Mouse (Mus musculus): ENCODE data around the gene Islr2. TPM values are rescaled to one million over a fixed set of nuclear protein-coding genes. Genes with fewer than 3 reads are reported as not detected.

Islr2 gene
- total and polyA plus RNA-seq, 3 experiments = not detected

DNA sequence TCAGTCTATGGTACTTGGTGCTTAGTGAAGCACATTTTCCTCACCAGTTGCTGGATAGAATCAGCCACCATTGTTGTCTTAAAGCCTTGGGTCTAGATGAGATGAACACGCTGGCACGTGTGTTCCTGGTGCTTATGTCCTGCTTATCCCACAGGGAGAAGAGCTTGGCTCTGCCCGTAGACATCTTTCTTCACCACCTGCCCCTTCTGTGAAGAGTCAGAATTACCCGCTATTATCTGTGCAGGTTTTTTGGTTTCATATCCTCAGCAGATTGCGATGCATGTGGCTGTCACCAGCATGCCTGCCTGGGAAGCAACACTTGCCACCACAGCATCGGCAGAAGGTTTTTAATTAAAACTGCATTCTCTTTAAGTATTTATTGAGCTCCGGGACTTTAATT, 1.9 kb upstream of the Islr2 start:
- no peak for DNase-seq (ENCODE audit: extremely low read depth)
- Histone ChIP-seq H3K27me3 (replicated peaks) (peaks cover 22% of the 10 kb centered on the region), H3K27ac (ENCODE audit: insufficient read depth, low read depth) (no peak overlapping the region), H3K4me1 (ENCODE audit: control insufficient read depth in 1 of 2, insufficient read depth in 2 of 2) (peaks cover 0 to 15% of the 10 kb centered on the region in 2 experiments; a peak in 2 of 4 replicates), H3K4me3 (replicated peaks in 1 of 3; ENCODE audit: low read depth in 2 of 3, low read length in 2 of 3, poor library complexity in 1 of 3) (no peak overlapping the region), H3K9me3 (replicated peaks; ENCODE audit: low read length) (no peaks in the 10 kb centered on the region), H3K36me3 (replicated peaks in 1 of 2; ENCODE audit: control insufficient read depth in 1 of 2, insufficient read depth in 1 of 2, low read length in 1 of 2) (no peaks in the 10 kb centered on the region), H3K4me2 (ENCODE audit: insufficient read depth, low read depth, poor library complexity, severe bottlenecking) (no peak overlapping the region), H3K9ac (ENCODE audit: insufficient read depth, low read depth) (no peak overlapping the region), H3K79me2 (replicated peaks; ENCODE audit: control insufficient read depth, extremely low read depth, insufficient read depth, poor library complexity, severe bottlenecking) (no peaks in the 10 kb centered on the region)
- TF ChIP-seq POLR2AphosphoS2 (IDR thresholded peaks at IDR 0.05; ENCODE audit: low read depth, low read length) (no peak), POLR2A (IDR thresholded peaks at IDR 0.05; ENCODE audit: low read depth, low read length) (no peak), MEF2A (IDR thresholded peaks at IDR 0.05; ENCODE audit: borderline replicate concordance, low read depth, low read length) (no peak), MAZ (IDR thresholded peaks at IDR 0.05; ENCODE audit: low read depth, low read length) (no peak), JUND (conservative IDR thresholded peaks at IDR 0.05; ENCODE audit: low read depth, low read length) (no peak)
- in situ Hi-C loops (cut with MboI; ENCODE audit: low pct_ligation_motif_present, low pct_unique_long_range_greater_than_20kb, low sequenced_read_pairs) (loop anchor here (5.0 kb wide), 1 partner anchor 174 kb away; no protein-coding TSS in a partner anchor), dilution Hi-C loops (cut with MboI; ENCODE audit: extremely low pct_ligation_motif_present, extremely low pct_unique_long_range_greater_than_20kb, low sequenced_read_pairs) (no loop called here)

DNA sequence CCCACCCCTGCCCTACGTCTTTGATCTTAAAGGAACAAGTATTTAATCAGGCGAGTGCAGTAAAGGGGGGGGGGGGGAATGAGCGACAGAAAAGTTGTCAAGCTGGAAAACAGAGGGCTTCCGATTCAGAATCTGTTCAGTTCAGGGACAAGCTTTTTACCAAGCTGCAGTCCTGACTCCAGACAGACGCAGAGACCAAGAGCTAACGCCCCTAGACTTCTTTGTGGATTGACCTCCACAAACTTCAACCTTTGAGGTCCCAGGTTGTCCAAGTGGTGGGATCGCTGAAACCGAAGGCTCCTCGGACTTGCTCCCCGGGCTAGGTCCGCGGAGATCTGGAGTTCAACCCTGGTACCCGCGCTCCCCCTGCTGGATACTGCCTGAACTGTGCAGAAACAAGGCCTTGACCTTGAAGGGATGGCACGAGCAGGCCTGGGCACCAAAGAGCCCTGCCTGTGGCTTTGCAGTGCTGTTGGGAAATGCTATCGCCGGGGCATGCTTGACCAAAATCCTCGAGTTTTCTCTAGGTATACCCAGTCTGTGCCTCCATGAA, 405 bp upstream of the Islr2 start:
- DNase-seq (ENCODE audit: extremely low read depth) = peak; percentile 83
- in situ Hi-C loops (cut with MboI; ENCODE audit: low pct_ligation_motif_present, low pct_unique_long_range_greater_than_20kb, low sequenced_read_pairs) (no loop called here), dilution Hi-C loops (cut with MboI; ENCODE audit: extremely low pct_ligation_motif_present, extremely low pct_unique_long_range_greater_than_20kb, low sequenced_read_pairs) (no loop called here)
- Histone ChIP-seq H3K27me3 (replicated peaks) (peaks cover 25% of the 10 kb centered on the region), H3K4me1 (ENCODE audit: control insufficient read depth in 1 of 2, insufficient read depth in 2 of 2) (peaks cover 2 to 9% of the 10 kb centered on the region in 2 experiments; a peak in 3 of 4 replicates), H3K79me2 (replicated peaks; ENCODE audit: control insufficient read depth, extremely low read depth, insufficient read depth, poor library complexity, severe bottlenecking) (no peaks in the 10 kb centered on the region), H3K36me3 (replicated peaks in 1 of 2; ENCODE audit: control insufficient read depth in 1 of 2, insufficient read depth in 1 of 2, low read length in 1 of 2) (no peaks in the 10 kb centered on the region), H3K9ac (ENCODE audit: insufficient read depth, low read depth) (peak overlapping the region; percentile 40), H3K4me3 (replicated peaks in 1 of 3; ENCODE audit: low read depth in 2 of 3, low read length in 2 of 3, poor library complexity in 1 of 3) (peak overlapping the region; percentile 41 to 66 (median 51)), H3K4me2 (ENCODE audit: insufficient read depth, low read depth, poor library complexity, severe bottlenecking) (peak overlapping the region; percentile 23), H3K9me3 (replicated peaks; ENCODE audit: low read length) (no peaks in the 10 kb centered on the region), H3K27ac (ENCODE audit: insufficient read depth, low read depth) (no peak overlapping the region)
- no peak for TF ChIP-seq ZNF384 (IDR thresholded peaks at IDR 0.05; ENCODE audit: low read depth, low read length)
- TF ChIP-seq CHD2 (IDR thresholded peaks at IDR 0.05; ENCODE audit: low read length) = no peak
- no peak for TF ChIP-seq ELF1 (IDR thresholded peaks at IDR 0.05; ENCODE audit: low read depth, low read length)
- TF ChIP-seq RCOR1 (conservative IDR thresholded peaks at IDR 0.05; ENCODE audit: low read depth, low read length) = no peak
- TF ChIP-seq NRF1 (IDR thresholded peaks at IDR 0.05; ENCODE audit: low read depth, low read length) = no peak
- TF ChIP-seq E2F4 (IDR thresholded peaks at IDR 0.05; ENCODE audit: insufficient replicate concordance, low read depth, low read length) = no peak
- TF ChIP-seq USF2 (conservative IDR thresholded peaks at IDR 0.05; ENCODE audit: low read depth, low read length) = no peak
- TF ChIP-seq RAD21 (IDR thresholded peaks at IDR 0.05; ENCODE audit: low read depth, low read length) = peak; percentile 96
- TF ChIP-seq CTCF (conservative IDR thresholded peaks at IDR 0.05 in 1 of 2, IDR thresholded peaks at IDR 0.05 in 1 of 2; ENCODE audit: low read depth in 2 of 2, low read length in 2 of 2) = peak; percentile 61 to 98; a peak in 3 of 4 replicates
- no peak for TF ChIP-seq POLR2AphosphoS2 (IDR thresholded peaks at IDR 0.05; ENCODE audit: low read depth, low read length)
- TF ChIP-seq ZC3H11A (IDR thresholded peaks at IDR 0.05; ENCODE audit: low read depth, low read length) = peak; percentile 70
- TF ChIP-seq PAX5 (IDR thresholded peaks at IDR 0.05; ENCODE audit: low read length) = no peak
- no peak for TF ChIP-seq JUND (conservative IDR thresholded peaks at IDR 0.05; ENCODE audit: low read depth, low read length)
- TF ChIP-seq MYC (IDR thresholded peaks at IDR 0.05; ENCODE audit: low read depth, low read length) = no peak
- TF ChIP-seq POLR2A (IDR thresholded peaks at IDR 0.05; ENCODE audit: low read depth, low read length) = no peak
- TF ChIP-seq UBTF (IDR thresholded peaks at IDR 0.05; ENCODE audit: low read depth, low read length) = no peak
- TF ChIP-seq MAX (IDR thresholded peaks at IDR 0.05; ENCODE audit: low read length) = no peak
- TF ChIP-seq MAFK (IDR thresholded peaks at IDR 0.05; ENCODE audit: insufficient replicate concordance, low read length) = no peak
- no peak for TF ChIP-seq EP300 (IDR thresholded peaks at IDR 0.05; ENCODE audit: low read length)
- TF ChIP-seq MEF2A (IDR thresholded peaks at IDR 0.05; ENCODE audit: borderline replicate concordance, low read depth, low read length) = no peak
- TF ChIP-seq TBP (conservative IDR thresholded peaks at IDR 0.05; ENCODE audit: low read depth, low read length) = no peak
- no peak for TF ChIP-seq ZMIZ1 (IDR thresholded peaks at IDR 0.05; ENCODE audit: low read depth, low read length)
- peak; percentile 71 for TF ChIP-seq BHLHE40 (IDR thresholded peaks at IDR 0.05; ENCODE audit: low read depth, low read length)
- no peak for TF ChIP-seq TCF12 (IDR thresholded peaks at IDR 0.05; ENCODE audit: low read depth, low read length)
- TF ChIP-seq KAT2A (IDR thresholded peaks at IDR 0.05; ENCODE audit: insufficient replicate concordance, low read length) = no peak
- TF ChIP-seq SIN3A (IDR thresholded peaks at IDR 0.05; ENCODE audit: low read length) = no peak
- TF ChIP-seq CHD1 (IDR thresholded peaks at IDR 0.05; ENCODE audit: low read depth, low read length) = no peak
- no peak for TF ChIP-seq HCFC1 (IDR thresholded peaks at IDR 0.05; ENCODE audit: low read depth, low read length)
- no peak; the same call in 1 of the 2 replicates for TF ChIP-seq NELFE (IDR thresholded peaks at IDR 0.05; ENCODE audit: low read depth, low read length)
- no peak for TF ChIP-seq GABPA (IDR thresholded peaks at IDR 0.05; ENCODE audit: insufficient replicate concordance, low read depth, low read length)
- no peak for TF ChIP-seq MAZ (IDR thresholded peaks at IDR 0.05; ENCODE audit: low read depth, low read length)
- no peak for TF ChIP-seq JUN (IDR thresholded peaks at IDR 0.05; ENCODE audit: insufficient read depth, low read depth, low read length)

Data from CH12.LX (cell line).